Mouse (Mus musculus) limb, embryonic 11.5 days (tissue): ENCODE measurements at regions not wholly inside any gene's neighbourhood (a gene's known extent, or its start where the extent isn't known, plus 50 kb on each side); places are given as distances from the start of the nearest gene placed in this dataset.

ENCODE experiments used
- ATAC-seq: fragments of 200-750 bp; cut with Nextera tagmentation; 2 replicates; pipeline ENCODE4 v1.8.0; 2017; ENCODE audit warnings: low read depth; ENCODE audit not compliant: insufficient number of reproducible peaks, low FRiP score, low TSS enrichment
- DNase-seq: peaks from one replicate; pipeline ENCODE4 v3.0.0-alpha.2; 2015; ENCODE audit warnings: low spot score
- H3K27ac ChIP-seq: fragments of 300-500 bp; sonication (generic); replicated peaks from 2 replicates; pipeline ENCODE4 v1.5.1; 2014; ENCODE audit warnings: low read depth, mild to moderate bottlenecking, low read length
- H3K27me3 ChIP-seq: fragments of 300-500 bp; sonication (generic); 2 replicates; pipeline ENCODE4 v1.6.1; 2014; ENCODE audit warnings: mild to moderate bottlenecking, low read length, mixed read lengths; ENCODE audit not compliant: control insufficient read depth, insufficient read depth
- H3K36me3 ChIP-seq: fragments of 300-500 bp; sonication (generic); 2 replicates; pipeline ENCODE4 v1.6.1; 2014; ENCODE audit warnings: mild to moderate bottlenecking, low read length, moderate library complexity, mixed read lengths; ENCODE audit not compliant: control insufficient read depth, insufficient read depth
- H3K4me1 ChIP-seq: fragments of 300-500 bp; sonication (generic); 2 replicates; pipeline ENCODE4 v1.6.1; 2014; ENCODE audit warnings: low read length, mixed read lengths; ENCODE audit not compliant: control insufficient read depth, insufficient read depth
- H3K4me2 ChIP-seq: fragments of 300-500 bp; sonication (generic); 2 replicates; pipeline ENCODE4 v1.6.1; 2014; ENCODE audit warnings: low read depth, mild to moderate bottlenecking, moderate library complexity; ENCODE audit not compliant: severe bottlenecking
- H3K4me3 ChIP-seq: fragments of 300-500 bp; sonication (generic); 2 replicates; pipeline ENCODE4 v1.5.1; 2014; ENCODE audit warnings: low read depth, low read length
- H3K9ac ChIP-seq: fragments of 300-500 bp; sonication (generic); 2 replicates; pipeline ENCODE4 v1.6.1; 2014; ENCODE audit warnings: mild to moderate bottlenecking, low read length
- H3K9me3 ChIP-seq: fragments of 300-500 bp; sonication (generic); 2 replicates; pipeline ENCODE4 v1.6.1; 2016; ENCODE audit warnings: low read length; ENCODE audit not compliant: control insufficient read depth
- WGBS: fragments of 180-500 bp; shearing (Covaris S2); extraction: QIAGEN DNeasy Blood & Tissue Kit; methylation state at CpG from one replicate; pipeline ENCODE4 v1.1.7; 2014; 5-methylcytosine and 5-hydroxymethylcytosine counted together

DNA sequence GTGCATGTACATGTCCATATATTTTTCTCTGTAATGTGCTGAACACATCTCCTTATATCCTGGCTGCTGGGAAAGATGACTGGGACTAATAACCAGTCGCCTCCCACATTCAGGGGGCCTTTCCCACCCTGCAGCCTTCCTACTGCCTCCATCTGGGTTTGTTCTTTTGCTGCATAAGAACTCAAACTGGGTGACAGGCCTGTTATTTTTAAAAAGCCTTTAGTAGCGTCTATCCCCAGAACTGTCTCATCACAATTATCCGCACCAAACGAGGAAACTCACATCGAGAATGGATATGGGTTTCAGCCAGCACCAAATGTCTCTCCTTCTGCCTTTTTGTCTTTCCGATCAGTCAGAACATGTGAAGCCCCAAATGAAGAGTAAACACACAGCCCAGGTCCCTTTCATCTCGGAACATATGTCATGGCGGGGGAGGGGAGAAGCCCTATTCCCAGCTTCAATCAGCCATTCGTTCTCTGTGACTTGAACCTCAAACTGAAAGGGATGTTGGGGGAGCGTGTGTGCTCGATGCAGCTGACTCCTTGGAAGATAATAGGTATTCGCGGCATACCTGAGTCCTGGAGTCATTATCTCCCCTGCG lies 128.3 kb upstream of the Noct start:
- WGBS = 22% methylated on average over 14 of the region's 14 CpGs
- ATAC-seq (no peak), DNase-seq (no peak)
- Histone ChIP-seq H3K4me3 (no peak overlapping the region), H3K36me3 (no peaks in the 10 kb centered on the region), H3K9ac (no peak overlapping the region), H3K9me3 (no peaks in the 10 kb centered on the region), H3K4me2 (peak overlapping the region; percentile 16; the same call in 1 of the 2 replicates), H3K4me1 (no peaks in the 10 kb centered on the region), H3K27ac (no peak overlapping the region), H3K27me3 (no peaks in the 10 kb centered on the region)

DNA sequence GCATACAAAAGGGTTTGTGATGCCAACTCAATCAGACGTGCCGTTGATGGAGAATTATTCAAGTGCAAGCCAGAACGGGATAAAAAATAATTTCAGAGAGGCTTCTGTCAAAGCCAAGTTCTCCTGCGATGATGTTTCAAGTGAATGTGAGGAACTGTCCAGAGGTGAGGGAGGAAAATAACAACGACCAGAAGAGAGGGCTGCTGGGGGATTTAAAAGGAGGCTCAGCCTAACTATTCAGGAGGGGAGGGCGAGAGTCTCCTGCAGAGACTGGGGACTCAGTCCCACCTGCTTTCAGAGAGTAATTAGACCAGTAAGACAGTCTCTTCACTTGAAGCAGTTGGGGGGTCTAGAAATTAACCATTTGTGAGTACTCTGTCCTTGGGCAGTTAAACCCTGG lies 127.7 kb upstream of the Noct start:
- no peaks in the 10 kb centered on the region for H3K9me3 ChIP-seq
- H3K9ac ChIP-seq = no peak overlapping the region
- no peak overlapping the region for H3K4me2 ChIP-seq
- ATAC-seq = no peak
- no peak overlapping the region for H3K4me3 ChIP-seq
- DNase-seq = no peak
- no peaks in the 10 kb centered on the region for H3K27me3 ChIP-seq
- no peaks in the 10 kb centered on the region for H3K36me3 ChIP-seq
- no peaks in the 10 kb centered on the region for H3K4me1 ChIP-seq
- 39% methylated on average over 6 of the region's 6 CpGs for WGBS
- H3K27ac ChIP-seq = no peak overlapping the region

DNA sequence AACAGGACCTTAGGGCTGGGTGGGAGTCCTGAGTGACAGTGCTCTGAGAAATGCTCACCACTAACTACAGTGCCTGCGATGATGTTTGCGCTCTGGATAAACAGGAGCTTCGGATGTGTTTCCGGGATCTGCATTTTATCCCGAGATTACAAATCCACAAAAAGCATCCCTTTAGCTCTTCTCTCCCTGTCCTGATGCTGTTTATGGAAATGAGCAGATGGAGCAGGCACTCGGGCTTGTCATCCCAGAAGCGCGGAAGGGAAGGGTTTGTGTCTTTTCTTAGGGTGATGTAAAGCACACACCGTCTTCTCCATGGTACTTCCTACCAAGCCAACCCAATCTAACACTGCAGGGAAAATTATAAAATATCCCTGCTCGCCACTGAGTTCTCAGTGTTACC lies 126.9 kb upstream of the Noct start:
- H3K27ac ChIP-seq = no peak overlapping the region
- no peak for DNase-seq
- H3K9ac ChIP-seq = no peak overlapping the region
- H3K36me3 ChIP-seq = no peaks in the 10 kb centered on the region
- WGBS = 83% methylated on average over 10 of the region's 10 CpGs
- no peak overlapping the region for H3K4me3 ChIP-seq
- no peak overlapping the region for H3K4me2 ChIP-seq
- H3K4me1 ChIP-seq = no peaks in the 10 kb centered on the region
- no peaks in the 10 kb centered on the region for H3K9me3 ChIP-seq
- no peaks in the 10 kb centered on the region for H3K27me3 ChIP-seq
- ATAC-seq = no peak

DNA sequence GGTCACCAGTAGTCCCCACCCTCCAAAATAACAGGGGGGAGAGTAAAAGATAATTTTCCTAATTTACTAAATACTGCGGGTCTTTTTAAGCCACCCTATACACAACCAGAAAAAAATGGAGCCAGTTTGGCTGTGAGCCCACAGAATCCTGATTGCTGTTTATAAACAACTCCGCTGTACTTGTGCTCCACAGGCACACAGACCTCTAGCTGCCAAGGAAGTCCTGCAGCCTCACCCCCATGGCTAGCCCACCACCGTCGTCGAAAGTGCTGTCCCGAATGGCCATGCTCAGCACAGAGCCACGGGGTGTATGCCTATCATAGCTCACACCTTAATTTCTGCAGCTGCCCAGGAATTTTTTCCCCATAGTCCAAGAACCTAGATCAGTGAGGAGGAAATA lies 124.3 kb upstream of the Noct start:
- WGBS = 88% methylated on average over 7 of the region's 7 CpGs
- ATAC-seq (no peak), DNase-seq (no peak)
- Histone ChIP-seq H3K4me3 (no peak overlapping the region), H3K9me3 (no peaks in the 10 kb centered on the region), H3K36me3 (no peaks in the 10 kb centered on the region), H3K4me2 (no peak overlapping the region), H3K27ac (no peak overlapping the region), H3K27me3 (no peaks in the 10 kb centered on the region), H3K9ac (no peak overlapping the region), H3K4me1 (no peaks in the 10 kb centered on the region)

DNA sequence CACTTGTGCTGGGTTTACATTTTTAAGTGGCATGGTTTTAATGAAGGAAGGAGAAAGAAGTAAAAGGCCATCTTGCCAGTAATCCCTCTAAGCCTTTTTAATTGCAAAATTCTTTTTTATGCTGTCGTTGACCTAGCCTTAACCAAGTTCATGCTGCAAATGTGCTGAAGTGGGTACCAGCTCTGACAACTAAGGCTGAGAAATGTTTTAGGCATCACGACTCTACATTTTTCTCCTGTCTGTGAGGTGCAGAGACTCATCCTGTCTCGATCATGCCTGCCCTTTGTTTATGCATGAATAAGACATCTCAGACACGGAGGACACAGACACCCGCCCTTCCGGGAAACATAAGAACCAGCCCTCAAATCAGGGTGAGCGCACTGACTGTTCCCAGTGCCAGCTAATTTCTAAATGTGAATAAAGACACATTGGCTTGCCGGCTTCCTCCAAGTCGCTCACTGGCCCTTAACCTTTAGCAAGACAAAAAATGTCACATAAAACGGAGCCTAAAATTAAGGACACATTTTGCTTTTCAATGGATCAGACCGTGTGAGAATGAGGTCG lies 115.5 kb upstream of the Noct start:
- WGBS = 48% methylated on average over 12 of the region's 12 CpGs
- Histone ChIP-seq H3K4me3 (no peak overlapping the region), H3K4me2 (no peak overlapping the region), H3K36me3 (no peaks in the 10 kb centered on the region), H3K4me1 (no peaks in the 10 kb centered on the region), H3K9me3 (no peaks in the 10 kb centered on the region), H3K9ac (no peak overlapping the region), H3K27ac (no peak overlapping the region), H3K27me3 (no peaks in the 10 kb centered on the region)
- ATAC-seq (no peak), DNase-seq (no peak)

DNA sequence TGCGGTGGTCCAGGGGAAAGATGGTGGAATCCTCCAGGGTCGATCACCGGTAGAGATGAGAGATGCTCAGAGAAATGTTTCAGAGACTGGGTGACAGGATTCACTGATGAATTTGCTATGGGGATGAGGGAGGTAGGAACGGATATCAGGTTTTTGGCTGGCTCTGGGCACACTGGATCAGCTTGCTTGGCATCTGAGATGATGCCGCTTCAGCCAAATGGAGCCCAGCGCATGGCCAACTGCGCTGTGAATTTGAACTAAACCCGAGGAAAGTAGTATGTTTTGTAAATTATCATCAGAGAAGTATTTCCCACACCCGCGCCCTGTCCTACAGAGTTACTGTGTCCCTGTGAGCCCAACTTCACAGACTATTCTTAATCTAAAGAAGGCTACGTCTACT lies 113.0 kb upstream of the Noct start:
- no peak for ATAC-seq
- no peak for DNase-seq

DNA sequence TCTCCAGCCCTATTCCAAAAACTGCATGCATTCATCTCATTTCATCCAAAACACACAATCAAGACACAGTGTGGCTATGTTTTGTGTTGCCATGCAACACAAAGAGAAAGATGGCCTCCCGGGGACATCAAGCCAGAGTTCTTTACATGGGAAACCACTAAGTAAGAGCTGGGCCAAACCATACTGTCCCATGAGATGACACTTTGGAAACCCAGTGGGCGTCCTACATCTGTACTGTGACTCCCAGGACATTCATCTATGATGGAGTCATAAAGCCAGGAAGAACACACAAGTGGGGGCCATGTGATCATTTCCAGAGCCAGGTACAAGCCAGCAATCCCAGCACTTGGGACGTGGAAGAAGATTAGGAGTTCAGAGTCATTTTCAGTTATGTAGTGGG lies 111.9 kb upstream of the Noct start:
- H3K27ac ChIP-seq = no peak overlapping the region
- ATAC-seq = no peak

More for the DNA sequence above, 113.0 kb upstream of the Noct start:
- 94% methylated on average over 11 of the region's 11 CpGs for WGBS
- Histone ChIP-seq H3K27me3 (no peaks in the 10 kb centered on the region), H3K9ac (no peak overlapping the region), H3K9me3 (no peaks in the 10 kb centered on the region), H3K4me2 (no peak overlapping the region), H3K4me1 (no peaks in the 10 kb centered on the region), H3K27ac (no peak overlapping the region), H3K4me3 (no peak overlapping the region), H3K36me3 (no peaks in the 10 kb centered on the region)

DNA sequence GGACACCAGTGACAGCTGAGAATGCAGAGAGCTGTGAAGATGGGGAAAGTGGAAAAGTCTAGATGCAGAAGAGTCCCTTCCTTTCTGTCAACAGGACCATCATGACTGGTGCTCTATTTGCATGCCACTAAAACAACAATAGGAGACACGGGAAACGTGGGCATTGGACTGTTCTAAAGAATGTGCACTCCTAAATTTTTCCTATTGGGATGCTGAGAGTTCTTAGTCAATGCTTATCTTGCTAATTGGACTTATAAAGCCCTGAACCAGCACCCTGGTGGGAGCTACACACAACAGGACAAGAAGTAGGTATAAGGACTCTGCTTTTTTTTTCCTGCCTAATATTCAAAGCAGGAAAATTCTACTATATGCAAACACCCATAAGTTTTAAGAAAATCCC lies 108.3 kb upstream of the Noct start:
- 86% methylated on average over 2 of the region's 2 CpGs for WGBS
- Histone ChIP-seq H3K9me3 (no peaks in the 10 kb centered on the region; the same call in 1 of the 2 replicates), H3K27me3 (no peaks in the 10 kb centered on the region), H3K36me3 (no peaks in the 10 kb centered on the region), H3K4me2 (no peak overlapping the region), H3K9ac (no peak overlapping the region), H3K4me3 (no peak overlapping the region), H3K4me1 (no peaks in the 10 kb centered on the region), H3K27ac (no peak overlapping the region)
- no peak for DNase-seq
- no peak for ATAC-seq

More for the DNA sequence above, 111.9 kb upstream of the Noct start:
- H3K36me3 ChIP-seq = no peaks in the 10 kb centered on the region
- H3K4me2 ChIP-seq = no peak overlapping the region
- H3K9me3 ChIP-seq = no peaks in the 10 kb centered on the region
- no peak overlapping the region for H3K9ac ChIP-seq
- no peak overlapping the region for H3K4me3 ChIP-seq
- 87% methylated on average over 3 of the region's 3 CpGs for WGBS
- no peak for DNase-seq
- H3K4me1 ChIP-seq = no peaks in the 10 kb centered on the region
- no peaks in the 10 kb centered on the region for H3K27me3 ChIP-seq

DNA sequence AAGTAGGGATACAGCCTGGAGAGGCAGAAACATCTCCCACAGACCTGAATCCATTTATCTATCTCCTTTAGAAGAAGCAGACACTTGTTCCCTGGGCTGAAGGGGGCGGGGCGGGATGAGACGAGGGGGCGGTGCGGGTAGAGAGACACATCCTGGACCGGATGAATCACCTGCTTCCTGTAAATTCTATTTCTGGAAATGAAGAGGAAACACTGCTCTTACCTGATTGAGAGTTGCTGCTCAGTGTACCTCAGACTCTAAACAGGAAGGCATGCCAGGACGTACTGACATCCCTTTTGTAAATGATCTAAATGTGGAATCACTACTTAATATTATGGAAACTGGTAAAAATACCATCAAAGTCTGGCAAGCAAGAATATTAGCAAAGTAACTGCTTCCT lies 105.5 kb upstream of the Noct start:
- 85% methylated on average over 7 of the region's 7 CpGs for WGBS
- no peak overlapping the region for H3K4me3 ChIP-seq
- DNase-seq = no peak
- no peak overlapping the region for H3K9ac ChIP-seq
- no peak overlapping the region for H3K4me2 ChIP-seq
- H3K9me3 ChIP-seq = no peaks in the 10 kb centered on the region; the same call in 1 of the 2 replicates
- H3K4me1 ChIP-seq = 0 out of 2 replicates have a peak, but pooled peaks cover 2% of the 10 kb centered on the region
- no peak for ATAC-seq
- H3K27me3 ChIP-seq = no peaks in the 10 kb centered on the region
- no peak overlapping the region for H3K27ac ChIP-seq
- no peaks in the 10 kb centered on the region for H3K36me3 ChIP-seq
